ENCODE assay signal across 18 mouse cellular contexts in genomic region chr14:11687541-11687940, GRCm38 (mm10).
A peak's percentile ranks its signal among the peaks of the same experiment; 100 is the strongest.
DNase-seq lines count a peak whose midpoint lies in the region; ATAC-seq lines count a peak whose summit lies in the region.
"Had no signal": no experiment of that assay in that cellular context is flagged by ENCODE, and none has a peak within 500 bp of the region (broad histone marks: within the 10 kb centered on the region; RNA-seq: fewer than 3 reads in every experiment).

No protein-coding gene starts in this region.

- DNase-seq in heart, adult 18-20 months: peak; percentile 44 to 73
- no peak for DNase-seq in heart, postnatal 4 days
- DNase-seq in heart, embryonic 10.5 days (ENCODE audit: low spot score): no peak
- DNase-seq in cerebellum, adult 11-12 months: no peak
- DNase-seq in right cerebral cortex, postnatal 14 days: no peak
- no peak for DNase-seq in neural tube, embryonic 10.5 days (ENCODE audit: extremely low spot score, low spot score)
- DNase-seq: adrenal gland, postnatal 10 days; cerebellum, adult 11 months; cerebellum, adult 9-11 months; cerebellum, postnatal 36 days; gastrocnemius, postnatal 10 days; kidney, adult 18-20 months had no signal

- no peaks in the 10 kb centered on the region for H3K9me3 ChIP-seq in heart, embryonic 10.5 days
- H3K9me3 ChIP-seq in heart, embryonic 14.5 days (ENCODE audit: control insufficient read depth, low read length): no peaks in the 10 kb centered on the region
- H3K9me3 ChIP-seq: embryonic facial prominence, embryonic 13.5 days; forebrain, embryonic 12.5 days; hindbrain, embryonic 13.5 days had no signal

- no peak overlapping the region for H3K4me3 ChIP-seq in heart, embryonic 10.5 days
- no peak overlapping the region for H3K4me3 ChIP-seq in heart, embryonic 14.5 days (ENCODE audit: control insufficient read depth in 1 of 2, insufficient read depth in 1 of 2, low read depth in 1 of 2, low read length in 2 of 2)
- H3K4me3 ChIP-seq: embryonic facial prominence, embryonic 13.5 days; forebrain, embryonic 12.5 days; hindbrain, embryonic 13.5 days had no signal

- H3K27ac ChIP-seq in heart, embryonic 10.5 days: peak overlapping the region; percentile 60
- H3K27ac ChIP-seq in heart, embryonic 14.5 days (replicated peaks in 1 of 2; ENCODE audit: control insufficient read depth in 1 of 2, insufficient read depth in 1 of 2, low read depth in 2 of 2, low read length in 2 of 2): peak overlapping the region; percentile 0 to 33; a peak in 2 of 4 replicates
- H3K27ac ChIP-seq: embryonic facial prominence, embryonic 13.5 days; forebrain, embryonic 12.5 days; hindbrain, embryonic 13.5 days; hindbrain, postnatal 0 days had no signal

- H3K4me2 ChIP-seq in heart, embryonic 14.5 days (ENCODE audit: low read length): 0 out of 2 replicates have a peak overlapping the region, but pooled peaks have one; percentile 11
- H3K4me2 ChIP-seq: embryonic facial prominence, embryonic 13.5 days; forebrain, embryonic 12.5 days; hindbrain, embryonic 13.5 days had no signal

- H3K27me3 ChIP-seq in heart, embryonic 10.5 days (ENCODE audit: insufficient read depth, poor library complexity, severe bottlenecking): no peaks in the 10 kb centered on the region
- H3K27me3 ChIP-seq in heart, embryonic 14.5 days (ENCODE audit: control insufficient read depth, insufficient read depth, low read length): no peaks in the 10 kb centered on the region
- H3K27me3 ChIP-seq: embryonic facial prominence, embryonic 13.5 days; forebrain, embryonic 12.5 days; hindbrain, embryonic 13.5 days had no signal

- 29% methylated on average over 1 of the region's 1 CpGs for WGBS in heart, embryonic 10.5 days
- 9% methylated on average over 1 of the region's 1 CpGs for WGBS in heart, embryonic 14.5 days

- no peak for ATAC-seq in heart, embryonic 14.5 days (ENCODE audit: insufficient number of reproducible peaks, insufficient read depth, low FRiP score, low read depth)
- ATAC-seq: forebrain, embryonic 16.5 days; hindbrain, postnatal 0 days had no signal

- H3K36me3 ChIP-seq in heart, embryonic 10.5 days: no peaks in the 10 kb centered on the region
- H3K36me3 ChIP-seq in heart, embryonic 14.5 days (ENCODE audit: control insufficient read depth, insufficient read depth, low read length): no peaks in the 10 kb centered on the region
- H3K36me3 ChIP-seq: embryonic facial prominence, embryonic 13.5 days; forebrain, embryonic 12.5 days; hindbrain, embryonic 13.5 days had no signal

- no peak overlapping the region for H3K9ac ChIP-seq in heart, embryonic 14.5 days (ENCODE audit: low read length)
- H3K9ac ChIP-seq: embryonic facial prominence, embryonic 13.5 days; forebrain, embryonic 12.5 days; hindbrain, embryonic 13.5 days had no signal

- peaks cover 42% of the 10 kb centered on the region for H3K4me1 ChIP-seq in heart, embryonic 10.5 days
- H3K4me1 ChIP-seq in heart, embryonic 14.5 days (ENCODE audit: control insufficient read depth in 2 of 2, insufficient read depth in 2 of 2, low read length in 2 of 2): peaks cover 18 to 37% of the 10 kb centered on the region in 2 experiments

Comparison
In these comparisons a context has a peak if more than half of its experiments do, and no peak if none do; other contexts are left out.
1. DNase-seq: peak in heart, adult 18-20 months (2 of 2); none in heart, postnatal 4 days (single experiment), heart, embryonic 10.5 days (single experiment), cerebellum, adult 11-12 months (single experiment), right cerebral cortex, postnatal 14 days (single experiment) and neural tube, embryonic 10.5 days (single experiment).